Mouse (Mus musculus) bone marrow, adult 2 months (tissue): ENCODE data around the gene Vamp5. TPM values are rescaled to one million over a fixed set of nuclear protein-coding genes. Genes with fewer than 3 reads are reported as not detected.

Experiments
- H3K27ac ChIP-seq: fragments of 200-500 bp; 2 replicates; pipeline ENCODE4 v1.5.1; 2012; ENCODE audit warnings: low read depth, mild to moderate bottlenecking, control low read depth, inconsistent platforms, low read length; ENCODE audit not compliant: control insufficient read depth, poor library complexity, insufficient read depth
- H3K4me1 ChIP-seq: fragments of 200-500 bp; 2 replicates; pipeline ENCODE4 v1.6.1; 2011; ENCODE audit warnings: low read length; ENCODE audit not compliant: control insufficient read depth, insufficient read depth
- H3K4me3 ChIP-seq: fragments of 200-500 bp; replicated peaks from 2 replicates; pipeline ENCODE3; 2011; ENCODE audit warnings: mild to moderate bottlenecking, low read depth, low read length, control low read depth; ENCODE audit not compliant: control insufficient read depth
- CTCF ChIP-seq: fragments of 200-500 bp; IDR thresholded peaks from 2 replicates; pipeline ENCODE4 v1.5.1; 2011; ENCODE audit warnings: low read length, control low read depth; ENCODE audit not compliant: control insufficient read depth, insufficient read depth
- POLR2A ChIP-seq: fragments of 200-500 bp; IDR thresholded peaks from 2 replicates; pipeline ENCODE4 v1.6.1; 2011; ENCODE audit warnings: low read depth, mild to moderate bottlenecking, control low read depth, low read length, borderline replicate concordance; ENCODE audit not compliant: control insufficient read depth
- WGBS: fragments of 180-500 bp; shearing (Covaris S2); methylation state at CpG from one replicate; pipeline ENCODE4 v1.1.7; 2018; 5-methylcytosine and 5-hydroxymethylcytosine counted together
- polyA plus RNA-seq: library from polyadenylated mRNA; stranded (reverse); fragments of >200 nt; gene quantifications from 2 replicates; pipeline ENCODE4 v1.2.4, GENCODE M21; 2011; ENCODE audit warnings: low replicate concordance; ENCODE audit not compliant: missing spikeins, insufficient read depth, insufficient read length

The Vamp5 gene
- polyA plus RNA-seq, 1 experiment: 96.2 TPM

DNA sequence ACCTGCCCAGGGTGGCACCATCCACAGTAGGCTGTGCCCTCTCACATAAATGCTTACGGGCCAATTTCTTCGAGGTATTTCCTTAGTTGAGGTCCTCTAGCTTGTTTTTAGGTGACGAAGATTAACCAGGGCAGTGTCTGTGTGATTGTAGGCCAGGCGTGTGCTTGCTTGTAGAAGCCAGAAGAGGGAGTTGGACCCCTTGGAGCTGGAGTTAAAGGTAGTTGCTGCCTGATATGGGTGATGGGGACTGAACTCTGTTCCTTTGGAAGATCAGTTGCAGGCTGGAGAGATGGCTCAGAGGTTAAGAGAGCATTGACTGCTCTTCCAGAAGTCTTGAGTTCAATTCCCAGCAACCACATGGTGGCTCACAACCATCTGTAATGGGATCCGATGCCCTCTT lies 34.9 kb upstream of the Vamp5 start:
- Histone ChIP-seq H3K27ac (no peak overlapping the region), H3K4me1 (peaks cover 7% of the 10 kb centered on the region), H3K4me3 (no peak overlapping the region)
- no peak for TF ChIP-seq CTCF
- TF ChIP-seq POLR2A: no peak
- WGBS: 85% methylated on average over 5 of the region's 5 CpGs

DNA sequence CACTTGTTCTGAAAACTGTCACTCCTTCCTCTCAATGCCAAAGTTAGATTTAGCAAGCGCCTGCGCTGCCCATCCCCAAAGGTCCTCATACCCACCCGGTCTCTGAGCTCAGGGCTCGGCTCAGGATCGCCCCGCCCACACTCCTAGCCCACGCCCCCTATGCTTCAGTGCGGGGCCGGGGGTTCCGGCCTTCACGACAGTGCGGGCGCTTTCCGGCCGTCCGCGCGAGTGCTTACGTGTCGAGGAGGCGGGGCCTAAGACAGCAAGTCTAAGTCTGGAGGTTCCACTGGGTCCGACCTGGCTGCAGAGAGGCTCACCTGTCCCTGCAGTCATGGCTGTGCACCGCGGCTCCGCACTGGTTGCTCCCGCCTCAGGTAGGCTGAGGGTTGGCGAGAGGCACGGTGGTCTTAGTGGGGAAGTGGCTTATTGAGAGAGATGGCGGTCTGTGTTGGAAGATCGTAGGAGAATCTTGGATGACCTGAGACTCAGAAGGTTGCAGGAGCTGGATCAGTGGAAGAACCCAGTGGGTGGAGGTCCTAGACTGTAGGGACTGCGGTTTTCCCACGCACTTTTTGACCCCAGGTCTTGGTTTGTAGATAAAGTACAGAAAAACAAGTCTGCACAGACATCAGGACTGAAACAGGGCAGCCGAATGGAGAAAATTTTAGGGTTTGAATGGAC lies 33.9 kb upstream of the Vamp5 start, which contains the start of gene Ggcx:
Ggcx (plus strand) TSS at position 233 of the 681 bp plus-strand sequence.
- Histone ChIP-seq H3K4me1 (peaks cover 7% of the 10 kb centered on the region), H3K27ac (peak within 1 kb of the TSS; percentile 56), H3K4me3 (peak within 1 kb of the TSS; percentile 99)
- peak; percentile 65; the same call in 1 of the 2 replicates for TF ChIP-seq POLR2A
- TF ChIP-seq CTCF: no peak; the same call in 1 of the 2 replicates
- WGBS: 1% methylated on average over 33 of the region's 33 CpGs

GRCm38 (mm10) chr6:72410518-72410917 lies 30.2 kb upstream of the Vamp5 start:
- TF ChIP-seq CTCF (no peak), POLR2A (no peak)
- no peak overlapping the region for H3K27ac ChIP-seq
- H3K4me3 ChIP-seq: no peak overlapping the region
- H3K4me1 ChIP-seq: peaks cover 7% of the 10 kb centered on the region
- 13% methylated on average over 7 of the region's 7 CpGs for WGBS

GRCm38 (mm10) chr6:72410003-72410402 lies 29.7 kb upstream of the Vamp5 start:
- WGBS: 34% methylated on average over 1 of the region's 1 CpGs
- Histone ChIP-seq H3K4me3 (no peak overlapping the region), H3K27ac (no peak overlapping the region), H3K4me1 (peaks cover 7% of the 10 kb centered on the region)
- TF ChIP-seq POLR2A: no peak
- peak; percentile 8; the same call in 1 of the 2 replicates for TF ChIP-seq CTCF

DNA sequence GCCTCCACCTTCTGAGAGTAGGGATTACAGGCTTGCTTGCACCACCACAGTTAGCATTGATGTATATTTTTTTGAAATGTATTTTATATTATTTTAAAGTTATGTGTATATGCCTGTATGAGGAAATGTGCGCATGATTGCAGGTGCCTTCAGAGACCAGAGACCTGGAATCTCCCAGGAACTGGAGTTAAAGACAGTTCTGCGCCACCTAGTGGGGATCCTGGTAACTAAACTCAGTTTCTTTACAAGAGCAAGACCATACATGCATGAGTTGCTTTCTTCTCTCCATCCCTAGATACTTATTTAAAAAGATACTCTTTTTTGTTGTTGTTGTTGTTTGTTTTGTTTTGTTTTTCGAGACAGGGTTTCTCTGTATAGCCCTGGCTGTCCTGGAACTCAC lies 29.3 kb upstream of the Vamp5 start:
- no peak for TF ChIP-seq POLR2A
- peak; percentile 43; the same call in 1 of the 2 replicates for TF ChIP-seq CTCF
- Histone ChIP-seq H3K4me1 (peaks cover 7% of the 10 kb centered on the region), H3K4me3 (no peak overlapping the region), H3K27ac (no peak overlapping the region)
- WGBS: 33% methylated on average over 3 of the region's 3 CpGs

- Histone ChIP-seq H3K4me1 (peaks cover 5% of the 10 kb centered on the region), H3K27ac (no peak overlapping the region), H3K4me3 (no peak overlapping the region)
- 1% methylated on average over 5 of the region's 5 CpGs for WGBS
- TF ChIP-seq CTCF: peak; percentile 97
- TF ChIP-seq POLR2A: no peak
These were observed 26.9 kb upstream of the Vamp5 start for GRCm38 (mm10) chr6:72407119-72407518.

- H3K27ac ChIP-seq: no peak overlapping the region
- TF ChIP-seq CTCF (no peak), POLR2A (no peak)
- WGBS: 83% methylated on average over 7 of the region's 7 CpGs
- H3K4me3 ChIP-seq: no peak overlapping the region
- no peaks in the 10 kb centered on the region for H3K4me1 ChIP-seq
These were observed 25.1 kb upstream of the Vamp5 start for GRCm38 (mm10) chr6:72405356-72405755.

DNA sequence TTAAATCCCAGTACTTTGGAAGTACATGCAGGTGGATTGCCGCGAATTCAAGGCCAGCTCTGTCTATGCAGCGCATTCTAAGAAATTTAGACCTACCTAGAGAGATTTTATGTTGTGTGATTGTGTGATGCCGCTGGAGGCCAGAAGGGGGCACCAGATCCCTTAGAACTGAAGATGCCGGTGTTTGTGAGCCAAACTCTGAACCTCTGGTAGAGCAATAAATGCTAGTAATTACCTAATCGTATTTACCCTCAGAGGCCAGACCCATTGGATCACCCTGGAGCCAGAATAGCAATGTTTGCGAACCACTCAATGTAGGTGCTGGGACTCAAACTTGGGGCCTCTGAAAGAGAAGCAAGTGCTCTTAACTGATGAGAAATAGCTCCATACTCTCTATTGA lies 21.6 kb upstream of the Vamp5 start:
- TF ChIP-seq CTCF (peak; percentile 86), POLR2A (no peak)
- no peaks in the 10 kb centered on the region for H3K4me1 ChIP-seq
- no peak overlapping the region for H3K4me3 ChIP-seq
- H3K27ac ChIP-seq: no peak overlapping the region
- 16% methylated on average over 7 of the region's 7 CpGs for WGBS

GRCm38 (mm10) chr6:72399967-72400366 lies 19.7 kb upstream of the Vamp5 start:
- WGBS: 85% methylated on average over 2 of the region's 2 CpGs
- TF ChIP-seq POLR2A (no peak), CTCF (no peak)
- Histone ChIP-seq H3K4me3 (no peak overlapping the region), H3K27ac (no peak overlapping the region), H3K4me1 (no peaks in the 10 kb centered on the region)
